Mouse (Mus musculus) kidney, adult 2 months (tissue): ENCODE measurements around the gene Oas1e.

Experiments
- CTCF ChIP-seq: fragments of 200-500 bp; conservative IDR thresholded peaks from 2 replicates; pipeline ENCODE4 v1.5.1; 2011; ENCODE audit warnings: low read depth, mild to moderate bottlenecking, control low read depth, low read length, moderate library complexity, mixed read lengths; ENCODE audit not compliant: insufficient read depth, insufficient read length
- POLR2A ChIP-seq: fragments of 200-500 bp; IDR thresholded peaks from one replicate; pipeline ENCODE4 v1.6.1; 2011; ENCODE audit warnings: low read depth, low read length, control low read depth

- TF ChIP-seq CTCF (no peak), POLR2A (no peak)
These were observed 44.1 kb downstream of the Oas1e start for GRCm38 (mm10) chr5:120751206-120751605.
